Mouse (Mus musculus) MEL (cell line): ENCODE results near the gene Hdac2. TPM values are rescaled to one million over a fixed set of nuclear protein-coding genes. Genes with fewer than 3 reads are reported as not detected.

Source experiments
- DNase-seq: peaks from one replicate; pipeline ENCODE4 v3.0.0; 2011; ENCODE audit warnings: low read depth, low spot score
- H3K27ac ChIP-seq: 2 replicates; pipeline ENCODE4 v1.5.1; 2012; ENCODE audit warnings: low read depth, mild to moderate bottlenecking, control low read depth, low read length, moderate library complexity; ENCODE audit not compliant: control insufficient read depth
- H3K27me3 ChIP-seq, 2 experiments: fragments of 150-350 bp in 1 of 2; sonication (generic) in 1 of 2; 2 replicates each; pipeline ENCODE4 v1.6.1; 2012; ENCODE audit warnings: low read length in 2 of 2, mild to moderate bottlenecking in 2 of 2, improper control_type of control experiment in 1 of 2, moderate library complexity in 1 of 2; ENCODE audit not compliant: insufficient read depth in 2 of 2, control insufficient read depth in 1 of 2
- H3K36me3 ChIP-seq, 2 experiments: 2 replicates each; pipeline ENCODE4 v1.6.1; 2012 to 2014; ENCODE audit warnings: low read length in 2 of 2, improper control_type of control experiment in 1 of 2, inconsistent platforms in 1 of 2, mild to moderate bottlenecking in 1 of 2; ENCODE audit not compliant: insufficient read depth in 2 of 2, control insufficient read depth in 1 of 2
- H3K4me1 ChIP-seq, 2 experiments: fragments of 150-350 bp in 1 of 2; sonication (generic) in 1 of 2; 2 replicates each; pipeline ENCODE4 v1.6.1; 2012; ENCODE audit warnings: low read length in 2 of 2, improper control_type of control experiment in 1 of 2, mild to moderate bottlenecking in 1 of 2; ENCODE audit not compliant: insufficient read depth in 2 of 2, control insufficient read depth in 1 of 2
- H3K4me3 ChIP-seq, 2 experiments: fragments of 150-350 bp in 1 of 2; sonication (generic) in 1 of 2; 2 replicates each; pipeline ENCODE4 v1.5.1; 2012; ENCODE audit warnings: low read depth in 2 of 2, low read length in 2 of 2, mild to moderate bottlenecking in 2 of 2, moderate library complexity in 2 of 2, control low read depth in 1 of 2, improper control_type of control experiment in 1 of 2; ENCODE audit not compliant: control insufficient read depth in 1 of 2, insufficient read depth in 1 of 2
- H3K79me2 ChIP-seq: 2 replicates; pipeline ENCODE4 v1.6.1; 2012; ENCODE audit warnings: mild to moderate bottlenecking, low read length, moderate library complexity; ENCODE audit not compliant: control insufficient read depth, poor library complexity, insufficient read depth
- H3K9ac ChIP-seq: 2 replicates; pipeline ENCODE4 v1.6.1; 2012; ENCODE audit warnings: low read depth, mild to moderate bottlenecking, control low read depth, low read length, moderate library complexity; ENCODE audit not compliant: control insufficient read depth, poor library complexity, severe bottlenecking
- H3K9me3 ChIP-seq: fragments of 150-350 bp; sonication (generic); replicated peaks from 2 replicates; pipeline ENCODE4 v1.6.1; 2012; ENCODE audit warnings: mild to moderate bottlenecking, low read length, improper control_type of control experiment, moderate library complexity; ENCODE audit not compliant: insufficient read depth
- BHLHE40 ChIP-seq: IDR thresholded peaks from 2 replicates; pipeline ENCODE4 v1.6.1; 2012; ENCODE audit warnings: low read depth, mild to moderate bottlenecking, inconsistent platforms, low read length, improper control_type of control experiment, borderline replicate concordance
- CHD1 ChIP-seq: IDR thresholded peaks from 2 replicates; pipeline ENCODE4 v1.6.1; 2012; ENCODE audit warnings: low read depth, mild to moderate bottlenecking, inconsistent platforms, low read length, improper control_type of control experiment
- E2F4 ChIP-seq: IDR thresholded peaks from 2 replicates; pipeline ENCODE4 v1.6.1; 2011; ENCODE audit warnings: low read depth, low read length, improper control_type of control experiment, borderline replicate concordance
- ELF1 ChIP-seq: IDR thresholded peaks from 2 replicates; pipeline ENCODE4 v1.6.1; 2014; ENCODE audit warnings: low read depth, mild to moderate bottlenecking, inconsistent platforms, low read length, improper control_type of control experiment, moderate library complexity
- GABPA ChIP-seq: IDR thresholded peaks from 2 replicates; pipeline ENCODE4 v1.6.1; 2012; ENCODE audit warnings: low read depth, mild to moderate bottlenecking, inconsistent platforms, low read length, improper control_type of control experiment, moderate library complexity
- HCFC1 ChIP-seq: IDR thresholded peaks from 2 replicates; pipeline ENCODE4 v1.6.1; 2012; ENCODE audit warnings: low read depth, mild to moderate bottlenecking, inconsistent platforms, low read length, improper control_type of control experiment, moderate library complexity
- JUND ChIP-seq: IDR thresholded peaks from 2 replicates; pipeline ENCODE4 v1.6.1; 2011; ENCODE audit warnings: low read depth, mild to moderate bottlenecking, improper control_type of control experiment, low read length
- MAFK ChIP-seq: IDR thresholded peaks from 2 replicates; pipeline ENCODE4 v1.6.1; 2011; ENCODE audit warnings: low read depth, mild to moderate bottlenecking, low read length, improper control_type of control experiment, borderline replicate concordance
- MAX ChIP-seq: IDR thresholded peaks from 2 replicates; pipeline ENCODE4 v1.6.1; 2011; ENCODE audit warnings: low read length, improper control_type of control experiment
- MYB ChIP-seq: IDR thresholded peaks from 2 replicates; pipeline ENCODE4 v1.6.1; 2011; ENCODE audit warnings: mild to moderate bottlenecking, low read depth, low read length, improper control_type of control experiment
- MYC ChIP-seq: IDR thresholded peaks from 2 replicates; pipeline ENCODE4 v1.6.1; 2011; ENCODE audit warnings: low read depth, mild to moderate bottlenecking, low read length, improper control_type of control experiment, moderate library complexity
- POLR2AphosphoS2 ChIP-seq: IDR thresholded peaks from 2 replicates; pipeline ENCODE4 v1.6.1; 2011; ENCODE audit warnings: low read length, improper control_type of control experiment
- POLR2AphosphoS5 ChIP-seq: IDR thresholded peaks from 2 replicates; pipeline ENCODE4 v1.6.1; 2012; ENCODE audit warnings: low read depth, borderline replicate concordance, mild to moderate bottlenecking, inconsistent platforms, low read length, moderate library complexity, mixed read lengths
- RAD21 ChIP-seq: IDR thresholded peaks from 2 replicates; pipeline ENCODE4 v1.6.1; 2011; ENCODE audit warnings: mild to moderate bottlenecking, low read depth, low read length, improper control_type of control experiment
- RCOR1 ChIP-seq: IDR thresholded peaks from 2 replicates; pipeline ENCODE4 v1.6.1; 2012; ENCODE audit warnings: low read depth, mild to moderate bottlenecking, inconsistent platforms, low read length, improper control_type of control experiment
- SIN3A ChIP-seq: IDR thresholded peaks from 2 replicates; pipeline ENCODE4 v1.6.1; 2012; ENCODE audit warnings: low read length, improper control_type of control experiment, inconsistent platforms
- SMC3 ChIP-seq: IDR thresholded peaks from 2 replicates; pipeline ENCODE4 v1.6.1; 2011; ENCODE audit warnings: low read depth, low read length, improper control_type of control experiment
- TBP ChIP-seq: IDR thresholded peaks from 2 replicates; pipeline ENCODE4 v1.8.0; 2011; ENCODE audit warnings: low read depth, low read length, improper control_type of control experiment
- TCF12 ChIP-seq: IDR thresholded peaks from 2 replicates; pipeline ENCODE4 v1.6.1; 2014; ENCODE audit warnings: low read depth, mild to moderate bottlenecking, inconsistent platforms, low read length, improper control_type of control experiment, moderate library complexity
- UBTF ChIP-seq: IDR thresholded peaks from 2 replicates; pipeline ENCODE4 v1.6.1; 2012; ENCODE audit warnings: low read depth, mild to moderate bottlenecking, inconsistent platforms, low read length, improper control_type of control experiment, moderate library complexity, borderline replicate concordance; ENCODE audit not compliant: insufficient read depth
- USF1 ChIP-seq: IDR thresholded peaks from 2 replicates; pipeline ENCODE4 v1.6.1; 2014; ENCODE audit warnings: low read depth, mild to moderate bottlenecking, inconsistent platforms, low read length, improper control_type of control experiment, moderate library complexity
- ZC3H11A ChIP-seq: IDR thresholded peaks from 2 replicates; pipeline ENCODE4 v1.6.1; 2012; ENCODE audit warnings: low read depth, mild to moderate bottlenecking, inconsistent platforms, low read length, improper control_type of control experiment
- ZKSCAN1 ChIP-seq: IDR thresholded peaks from 2 replicates; pipeline ENCODE4 v1.6.1; 2012; ENCODE audit warnings: low read depth, mild to moderate bottlenecking, inconsistent platforms, low read length, improper control_type of control experiment, moderate library complexity
- ZNF384 ChIP-seq: IDR thresholded peaks from 2 replicates; pipeline ENCODE4 v1.6.1; 2012; ENCODE audit warnings: low read depth, mild to moderate bottlenecking, inconsistent platforms, low read length, improper control_type of control experiment
- polyA plus RNA-seq, 2 experiments: library from polyadenylated mRNA; stranded (reverse) in 1 of 2; unstranded in 1 of 2; fragments of >175 nt in 1 of 2; fragments of >200 nt in 1 of 2; gene quantifications; 2 replicates each; pipeline versions ENCODE4 v1.2.1 to v1.2.4; 2012; ENCODE audit warnings: low replicate concordance in 2 of 2, low read depth in 1 of 2; ENCODE audit not compliant: insufficient read length in 2 of 2, insufficient read depth in 1 of 2, missing spikeins in 1 of 2
- total RNA-seq: library from RNA; depleted of rRNA; stranded (reverse); fragments of 300-350 nt; gene quantifications from 2 replicates; pipeline ENCODE4 v1.2.3, GENCODE M21; 2012

Hdac2 gene
- total and polyA plus RNA-seq, 3 experiments = 112 to 165 (median 144) TPM

- no peak overlapping the region for H3K4me3 ChIP-seq
- no peak overlapping the region for H3K9ac ChIP-seq
- H3K9me3 ChIP-seq = no peaks in the 10 kb centered on the region
- H3K79me2 ChIP-seq = no peaks in the 10 kb centered on the region
- no peaks in the 10 kb centered on the region for H3K36me3 ChIP-seq
- TF ChIP-seq CHD1 (no peak), UBTF (no peak), MAX (no peak), RCOR1 (no peak), MYC (no peak), BHLHE40 (no peak), TCF12 (no peak), ZNF384 (no peak), ZC3H11A (no peak), RAD21 (no peak), ZKSCAN1 (no peak), POLR2AphosphoS5 (no peak), JUND (no peak), E2F4 (no peak), TBP (no peak), POLR2AphosphoS2 (no peak), SIN3A (no peak), SMC3 (no peak)
- H3K4me1 ChIP-seq = no peaks in the 10 kb centered on the region
- DNase-seq = no peak
- H3K27me3 ChIP-seq = no peaks in the 10 kb centered on the region; a peak in 2 of 4 replicates
- no peak overlapping the region for H3K27ac ChIP-seq
Measured at GRCm38 (mm10) chr10:37028651-37029050, 54.3 kb downstream of the Hdac2 start.

- H3K27ac ChIP-seq = no peak overlapping the region
- DNase-seq = no peak
- no peaks in the 10 kb centered on the region for H3K36me3 ChIP-seq
Measured at GRCm38 (mm10) chr10:37035090-37035497, 60.8 kb downstream of the Hdac2 start.

More at GRCm38 (mm10) chr10:37035090-37035497, 60.8 kb downstream of the Hdac2 start:
- TF ChIP-seq ZC3H11A (no peak), MYB (no peak), HCFC1 (no peak), GABPA (no peak), USF1 (no peak), JUND (no peak), ELF1 (no peak), MAFK (no peak)
- Histone ChIP-seq H3K4me1 (no peaks in the 10 kb centered on the region), H3K9ac (no peak overlapping the region), H3K27me3 (no peaks in the 10 kb centered on the region), H3K79me2 (no peaks in the 10 kb centered on the region), H3K4me3 (no peak overlapping the region), H3K9me3 (no peaks in the 10 kb centered on the region)
